Mouse (Mus musculus) ES-CJ7 (cell line): ENCODE measurements around the gene Rae1.

ENCODE experiments used
- DNase-seq: peaks from one replicate; pipeline ENCODE4 v3.0.0; 2011; ENCODE audit warnings: low read depth, low spot score

The Rae1 gene

GRCm38 (mm10) chr2:173048041-173048745 is 48.3 kb downstream of the Rae1 start:
- no peak for DNase-seq

DNA sequence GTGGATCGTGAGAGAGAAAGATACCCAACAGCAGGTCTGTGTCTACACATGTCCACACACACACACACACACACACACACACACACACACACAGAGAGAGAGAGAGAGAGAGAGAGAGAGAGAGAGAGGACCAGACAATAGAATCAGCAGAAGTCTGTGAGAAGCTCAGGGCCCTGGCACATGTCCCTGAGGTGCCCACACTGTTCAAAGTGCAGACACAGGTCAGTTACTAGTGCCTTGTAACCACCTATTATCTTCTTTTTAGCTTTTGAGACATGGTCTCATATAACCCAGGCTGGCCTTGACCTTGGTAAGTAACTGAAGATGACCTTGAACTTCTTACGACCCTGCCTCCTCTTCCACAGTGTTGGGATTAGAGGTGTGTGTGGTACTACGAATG is 49.3 kb downstream of the Rae1 start:
- DNase-seq: no peak

- DNase-seq: no peak
Observed at GRCm38 (mm10) chr2:173049817-173050216, 49.9 kb downstream of the Rae1 start.

GRCm38 (mm10) chr2:173050604-173051382 is 50.9 kb downstream of the Rae1 start:
- DNase-seq: no peak

DNA sequence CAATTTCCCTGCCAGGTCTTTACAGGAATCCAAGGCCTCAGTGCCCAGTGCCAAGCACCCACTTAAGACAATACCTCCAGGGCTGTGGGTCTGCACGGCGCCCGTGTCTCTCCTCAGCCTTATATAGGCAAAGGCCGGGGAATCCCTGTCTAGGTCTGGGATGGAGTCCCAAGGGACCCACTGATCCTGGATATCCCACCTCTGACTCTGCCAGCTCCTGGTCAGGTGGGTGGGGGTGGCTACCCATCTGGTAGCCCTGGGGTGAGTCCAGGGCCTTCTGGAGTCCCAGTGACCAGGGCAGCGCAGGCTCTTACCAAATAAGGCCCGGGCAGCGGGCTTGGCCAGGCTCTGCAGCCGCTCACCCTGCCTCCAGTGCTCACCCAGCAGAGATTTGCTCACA is 53.0 kb downstream of the Rae1 start:
- DNase-seq: no peak

- DNase-seq: no peak
Observed at GRCm38 (mm10) chr2:173053846-173054245, 53.9 kb downstream of the Rae1 start.

GRCm38 (mm10) chr2:173056303-173056881 is 56.5 kb downstream of the Rae1 start:
- DNase-seq: no peak

- DNase-seq: peak; percentile 93
Observed at GRCm38 (mm10) chr2:173056882-173057315, 57.0 kb downstream of the Rae1 start.

- no peak for DNase-seq
Observed at GRCm38 (mm10) chr2:173057623-173058022, 57.7 kb downstream of the Rae1 start.

GRCm38 (mm10) chr2:173058263-173058662 is 58.3 kb downstream of the Rae1 start:
- no peak for DNase-seq

- DNase-seq: no peak
Observed at GRCm38 (mm10) chr2:173060450-173060849, 60.5 kb downstream of the Rae1 start.

DNA sequence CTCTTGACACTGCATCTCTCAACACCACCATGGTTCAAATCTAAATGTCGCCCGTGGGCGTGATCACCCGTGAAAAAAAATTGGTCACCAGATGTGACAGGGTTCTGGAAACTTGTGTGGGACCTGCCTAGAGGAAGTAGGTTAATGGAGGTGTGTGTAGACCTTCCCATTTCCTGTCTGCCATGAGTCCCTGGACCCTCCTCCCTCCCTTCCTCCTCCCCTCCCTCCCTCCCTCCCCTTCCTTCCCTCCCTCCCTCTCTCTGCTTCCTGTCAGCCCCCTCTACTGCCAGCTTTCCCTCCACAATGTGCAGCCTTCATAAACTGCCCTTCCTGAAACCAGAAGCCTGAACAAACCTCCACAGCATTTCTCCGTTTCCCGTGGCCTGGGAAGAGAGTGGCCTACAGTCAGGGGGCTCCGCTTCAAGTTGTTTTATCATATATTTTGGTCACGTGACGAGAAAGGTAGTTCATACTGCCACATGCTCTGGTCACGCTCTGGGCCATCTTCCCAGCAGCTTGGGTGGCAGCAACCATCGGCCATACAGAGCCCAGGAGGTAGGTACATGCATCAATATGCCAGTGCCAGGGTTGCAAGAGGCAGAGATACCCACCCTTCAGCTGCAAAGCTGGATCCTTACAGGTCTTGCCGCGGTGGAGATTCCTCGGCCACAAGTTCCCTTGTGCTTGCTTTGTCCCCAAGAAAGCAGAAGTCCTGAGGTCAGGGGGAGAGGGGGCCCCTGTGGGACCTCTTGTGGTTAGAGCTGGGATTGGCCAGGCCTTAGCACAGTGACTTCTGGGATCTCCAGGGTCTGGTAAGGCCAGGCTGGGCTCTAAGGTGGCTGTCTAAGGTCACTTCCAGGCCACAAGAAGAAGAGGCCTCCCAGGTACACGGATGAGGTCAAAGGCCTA is 61.8 kb downstream of the Rae1 start:
- no peak for DNase-seq

GRCm38 (mm10) chr2:173063219-173063618 is 63.3 kb downstream of the Rae1 start:
- DNase-seq: no peak

GRCm38 (mm10) chr2:173064864-173065263 is 64.9 kb downstream of the Rae1 start:
- no peak for DNase-seq
